Mouse (Mus musculus) forebrain, embryonic 12.5 days (tissue): ENCODE measurements at regions not wholly inside any gene's neighbourhood (a gene's known extent, or its start where the extent isn't known, plus 50 kb on each side); places are given as distances from the start of the nearest gene placed in this dataset.

Source experiments
- ATAC-seq: fragments of 200-750 bp; cut with Nextera tagmentation; 2 replicates; pipeline ENCODE4 v1.8.0; 2017; ENCODE audit warnings: moderate TSS enrichment; ENCODE audit not compliant: low FRiP score
- H3K27ac ChIP-seq: fragments of 300-500 bp; sonication (generic); 2 replicates; pipeline ENCODE4 v1.5.1; 2016; ENCODE audit warnings: mild to moderate bottlenecking
- H3K27me3 ChIP-seq: fragments of 300-500 bp; sonication (generic); 2 replicates; pipeline ENCODE4 v1.6.1; 2016; ENCODE audit warnings: mild to moderate bottlenecking
- H3K36me3 ChIP-seq: fragments of 300-500 bp; sonication (generic); replicated peaks from 2 replicates; pipeline ENCODE4 v1.6.1; 2016; ENCODE audit warnings: mild to moderate bottlenecking
- H3K4me1 ChIP-seq: fragments of 300-500 bp; sonication (generic); 2 replicates; pipeline ENCODE4 v1.6.1; 2016
- H3K4me2 ChIP-seq: fragments of 300-500 bp; sonication (generic); 2 replicates; pipeline ENCODE4 v1.6.1; 2016; ENCODE audit warnings: mild to moderate bottlenecking, moderate library complexity
- H3K4me3 ChIP-seq: fragments of 300-500 bp; sonication (generic); replicated peaks from 2 replicates; pipeline ENCODE4 v1.5.1; 2016; ENCODE audit warnings: mild to moderate bottlenecking
- H3K9ac ChIP-seq: fragments of 300-500 bp; sonication (generic); 2 replicates; pipeline ENCODE4 v1.6.1; 2016; ENCODE audit warnings: mild to moderate bottlenecking
- H3K9me3 ChIP-seq: fragments of 300-500 bp; sonication (generic); 2 replicates; pipeline ENCODE4 v1.6.1; 2016
- WGBS: fragments of 180-500 bp; shearing (Covaris S2); methylation state at CpG from one replicate; pipeline ENCODE4 v1.1.7; 2016; 5-methylcytosine and 5-hydroxymethylcytosine counted together

DNA sequence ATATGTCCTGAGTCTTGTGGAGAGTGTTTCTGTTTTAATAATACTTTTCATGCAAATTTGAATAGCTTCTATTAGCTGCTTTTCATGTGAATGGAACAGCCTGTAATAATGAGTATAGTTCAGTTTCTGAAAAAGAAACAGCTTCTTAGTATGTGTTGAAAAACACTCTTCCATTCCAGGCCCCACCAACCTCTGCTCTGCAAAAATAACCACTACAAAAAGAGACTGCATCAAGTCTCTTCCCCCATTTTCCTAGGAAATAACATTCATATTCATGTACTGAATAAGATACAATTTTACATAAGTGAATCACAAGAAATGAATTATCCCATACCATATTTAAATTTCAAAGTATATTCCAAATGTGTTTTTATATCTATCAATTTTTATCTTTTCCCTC is 234.0 kb upstream of the Smlr1 start:
- ATAC-seq, result no peak
- Histone ChIP-seq H3K4me1 (peaks cover 2% of the 10 kb centered on the region; the same call in 1 of the 2 replicates), H3K9ac (no peak overlapping the region), H3K27ac (no peak overlapping the region), H3K4me2 (no peak overlapping the region), H3K27me3 (no peaks in the 10 kb centered on the region), H3K36me3 (no peaks in the 10 kb centered on the region), H3K9me3 (no peaks in the 10 kb centered on the region), H3K4me3 (no peak overlapping the region)

DNA sequence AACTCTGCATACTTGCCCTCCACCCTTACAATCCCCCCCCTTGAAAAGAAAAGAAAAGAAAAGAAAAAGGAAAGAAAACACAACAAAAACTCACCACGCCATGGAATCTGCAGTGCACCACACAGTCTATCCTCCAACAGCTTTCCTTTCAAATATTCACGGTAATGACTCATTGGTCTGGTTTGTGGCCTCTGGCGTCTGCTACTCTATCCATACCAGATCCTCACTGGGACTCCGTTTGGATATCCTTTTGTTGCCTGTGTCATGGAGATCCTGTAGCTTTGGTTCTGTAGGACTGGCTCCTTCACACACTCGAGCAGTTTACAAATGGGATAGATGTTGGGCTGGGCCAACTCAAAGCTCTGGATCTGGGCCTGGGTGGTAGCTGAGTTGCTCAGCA is 232.4 kb upstream of the Smlr1 start:
- no peak overlapping the region for H3K4me2 ChIP-seq
- no peak overlapping the region for H3K27ac ChIP-seq
- H3K9me3 ChIP-seq, result no peaks in the 10 kb centered on the region
- ATAC-seq, result no peak
- H3K36me3 ChIP-seq, result no peaks in the 10 kb centered on the region
- H3K27me3 ChIP-seq, result no peaks in the 10 kb centered on the region
- 81% methylated on average over 5 of the region's 5 CpGs for WGBS
- H3K9ac ChIP-seq, result no peak overlapping the region
- H3K4me1 ChIP-seq, result peaks cover 2% of the 10 kb centered on the region; the same call in 1 of the 2 replicates
- H3K4me3 ChIP-seq, result no peak overlapping the region

DNA sequence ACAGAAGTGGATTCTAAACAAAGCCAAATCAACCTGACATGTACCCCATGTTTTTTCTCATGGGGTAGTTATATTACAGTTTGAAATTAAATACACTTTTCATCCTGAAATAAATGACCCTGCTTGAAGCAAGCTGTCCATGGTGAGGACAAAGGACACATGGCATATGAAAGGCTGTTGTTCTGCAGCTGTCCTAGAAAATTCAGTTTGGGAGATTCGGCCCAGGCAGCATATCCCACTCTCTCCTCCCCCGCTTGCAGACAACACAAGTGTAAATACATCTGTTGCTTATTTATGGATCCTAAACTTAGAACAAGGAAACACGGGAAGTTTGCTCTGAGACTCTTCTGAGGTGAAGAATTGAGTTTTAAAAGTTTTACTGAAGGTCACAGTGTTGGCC is 218.2 kb upstream of the Smlr1 start:
- H3K4me2 ChIP-seq, result no peak overlapping the region
- H3K4me3 ChIP-seq, result no peak overlapping the region
- H3K36me3 ChIP-seq, result no peaks in the 10 kb centered on the region
- H3K27me3 ChIP-seq, result no peaks in the 10 kb centered on the region
- WGBS, result 73% methylated on average over 3 of the region's 3 CpGs
- no peaks in the 10 kb centered on the region for H3K4me1 ChIP-seq
- ATAC-seq, result no peak
- no peak overlapping the region for H3K9ac ChIP-seq
- H3K9me3 ChIP-seq, result no peaks in the 10 kb centered on the region
- H3K27ac ChIP-seq, result no peak overlapping the region

DNA sequence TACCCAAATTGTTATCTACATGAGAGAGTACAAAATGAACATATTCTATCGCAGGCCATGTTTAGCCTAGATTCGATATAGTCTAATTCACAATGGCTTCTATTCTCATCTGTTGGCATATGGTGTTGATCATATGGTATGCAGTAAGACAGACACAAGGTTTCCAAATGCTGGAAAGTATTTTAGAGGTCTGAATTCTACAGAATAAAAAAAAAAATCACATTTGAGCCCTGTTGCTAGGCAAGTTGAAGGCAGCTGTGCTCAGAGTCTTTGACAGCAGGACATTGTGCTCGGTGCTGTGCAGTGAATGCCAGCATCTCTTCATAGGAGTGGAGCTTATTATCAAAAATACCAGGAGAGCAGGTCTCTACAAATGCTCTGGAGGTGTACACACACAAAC is 206.6 kb upstream of the Smlr1 start:
- Histone ChIP-seq H3K36me3 (no peaks in the 10 kb centered on the region), H3K9me3 (no peaks in the 10 kb centered on the region), H3K4me1 (peaks cover 5% of the 10 kb centered on the region), H3K4me2 (no peak overlapping the region), H3K27ac (no peak overlapping the region), H3K27me3 (no peaks in the 10 kb centered on the region), H3K4me3 (no peak overlapping the region), H3K9ac (no peak overlapping the region)
- ATAC-seq, result no peak
- 75% methylated on average over 3 of the region's 3 CpGs for WGBS

DNA sequence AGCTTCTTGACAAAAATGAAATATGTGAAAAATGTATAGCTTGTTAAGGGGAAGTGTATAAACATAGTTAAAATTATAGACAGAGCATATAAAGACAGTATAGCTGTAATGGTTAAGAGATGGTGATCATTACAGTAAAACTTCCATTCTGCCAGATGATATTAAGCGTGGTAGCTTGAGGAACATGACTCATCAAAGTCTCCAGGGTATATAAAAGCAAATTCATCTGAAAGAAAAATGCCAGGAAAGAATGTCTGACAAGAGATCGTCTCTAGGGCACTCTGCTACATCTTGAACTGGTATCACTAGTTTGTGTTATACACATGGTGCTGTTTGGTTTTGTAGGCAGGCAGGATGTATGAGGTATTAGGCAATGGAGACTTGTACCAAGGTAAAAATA is 204.9 kb upstream of the Smlr1 start:
- peaks cover 5% of the 10 kb centered on the region for H3K4me1 ChIP-seq
- no peak overlapping the region for H3K9ac ChIP-seq
- H3K4me3 ChIP-seq, result no peak overlapping the region
- no peak overlapping the region for H3K4me2 ChIP-seq
- H3K9me3 ChIP-seq, result no peaks in the 10 kb centered on the region
- 89% methylated on average over 2 of the region's 2 CpGs for WGBS
- ATAC-seq, result no peak
- H3K27ac ChIP-seq, result no peak overlapping the region
- H3K27me3 ChIP-seq, result no peaks in the 10 kb centered on the region
- no peaks in the 10 kb centered on the region for H3K36me3 ChIP-seq

DNA sequence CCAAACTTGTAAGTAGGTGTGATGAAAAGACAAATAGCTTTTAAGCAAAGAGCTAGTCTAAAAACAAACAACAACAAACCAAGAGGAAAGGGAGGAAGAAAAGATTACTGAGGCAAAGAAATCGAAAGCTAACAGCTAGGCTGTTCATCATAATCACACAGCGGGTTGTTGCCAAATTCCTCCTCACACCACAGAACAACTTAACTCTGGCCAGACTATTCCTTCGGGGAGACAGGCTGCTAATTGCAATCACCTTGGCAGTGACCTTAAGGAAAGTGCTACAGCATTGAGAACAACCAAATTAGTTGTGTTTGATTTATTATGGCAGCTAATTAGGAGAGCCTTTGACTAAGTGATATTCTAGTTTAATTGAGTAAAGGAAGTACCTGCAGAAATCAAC is 194.4 kb upstream of the Smlr1 start:
- H3K4me1 ChIP-seq, result no peaks in the 10 kb centered on the region; the same call in 1 of the 2 replicates
- 58% methylated on average over 3 of the region's 3 CpGs for WGBS
- no peak overlapping the region for H3K27ac ChIP-seq
- H3K9me3 ChIP-seq, result no peaks in the 10 kb centered on the region
- ATAC-seq, result peak; percentile 55; the same call in 1 of the 2 replicates
- no peaks in the 10 kb centered on the region for H3K36me3 ChIP-seq
- no peaks in the 10 kb centered on the region for H3K27me3 ChIP-seq
- H3K9ac ChIP-seq, result no peak overlapping the region
- no peak overlapping the region for H3K4me2 ChIP-seq
- H3K4me3 ChIP-seq, result no peak overlapping the region

DNA sequence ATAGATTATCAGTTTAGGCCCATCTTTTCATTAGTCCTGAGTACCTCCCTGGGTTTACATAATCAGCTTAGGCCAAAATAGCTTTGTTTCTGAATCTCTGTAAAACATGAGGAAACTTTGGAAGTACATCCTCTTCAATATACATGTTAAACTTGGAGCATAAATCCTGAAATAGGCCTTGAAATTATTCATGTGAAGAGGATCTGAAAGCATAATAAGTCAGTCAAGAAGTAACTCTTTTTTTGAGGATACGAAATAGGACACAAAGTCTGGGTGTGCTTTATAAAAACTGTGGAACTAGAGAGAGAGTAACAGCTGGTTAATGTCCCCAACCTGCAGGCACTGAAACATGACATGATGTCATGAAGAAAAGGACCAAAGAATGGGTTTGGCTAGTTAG is 187.9 kb upstream of the Smlr1 start:
- no peak overlapping the region for H3K4me3 ChIP-seq
- no peaks in the 10 kb centered on the region for H3K36me3 ChIP-seq
- no peak overlapping the region for H3K27ac ChIP-seq
- no peak for ATAC-seq
- no peak overlapping the region for H3K9ac ChIP-seq
- H3K9me3 ChIP-seq, result no peaks in the 10 kb centered on the region
- no peaks in the 10 kb centered on the region for H3K27me3 ChIP-seq
- H3K4me2 ChIP-seq, result no peak overlapping the region
- H3K4me1 ChIP-seq, result no peaks in the 10 kb centered on the region
- 95% methylated on average over 1 of the region's 1 CpGs for WGBS

DNA sequence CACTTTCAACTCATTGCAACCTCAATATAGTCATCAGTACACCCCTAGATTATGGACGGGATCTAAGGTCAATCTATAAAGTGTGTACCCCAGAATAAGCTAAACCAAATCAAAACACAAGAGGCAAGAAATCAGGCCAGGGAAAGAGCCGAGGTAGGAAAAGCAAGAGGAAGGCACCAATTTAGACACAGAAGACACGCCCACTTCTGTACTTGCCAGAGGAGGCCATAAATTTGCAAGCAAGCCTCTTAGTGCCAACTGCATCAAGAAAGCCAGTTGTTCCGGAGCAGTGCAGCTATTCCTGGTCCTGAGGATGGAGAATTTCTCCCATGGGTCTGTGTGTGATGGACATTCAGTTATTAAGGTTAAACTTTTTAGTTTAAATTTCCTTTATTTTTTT is 179.7 kb upstream of the Smlr1 start:
- Histone ChIP-seq H3K4me2 (no peak overlapping the region), H3K27ac (no peak overlapping the region), H3K9me3 (no peaks in the 10 kb centered on the region), H3K4me3 (no peak overlapping the region), H3K36me3 (no peaks in the 10 kb centered on the region), H3K27me3 (no peaks in the 10 kb centered on the region), H3K4me1 (0 out of 2 replicates have a peak, but pooled peaks cover 3% of the 10 kb centered on the region), H3K9ac (no peak overlapping the region)
- no peak for ATAC-seq
- 74% methylated on average over 4 of the region's 4 CpGs for WGBS

DNA sequence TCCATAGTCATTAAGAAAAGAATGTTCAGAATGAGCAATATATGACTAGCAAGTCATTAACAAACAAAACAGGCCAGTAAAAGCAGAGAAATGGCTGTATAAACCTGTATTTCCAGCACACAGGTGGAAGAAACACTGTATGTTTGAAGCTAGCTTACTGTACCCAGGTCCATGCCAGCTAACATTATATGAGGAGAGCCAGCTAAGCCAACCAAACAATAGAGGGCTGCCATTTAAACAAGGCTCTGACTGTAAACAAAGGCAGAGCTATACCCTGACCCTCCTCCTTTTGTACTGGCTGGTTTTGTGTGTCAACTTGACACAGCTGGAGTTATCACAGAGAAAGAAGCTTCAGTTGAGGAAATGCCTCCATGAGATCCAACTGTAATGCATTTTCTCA is 178.6 kb upstream of the Smlr1 start:
- no peak overlapping the region for H3K4me2 ChIP-seq
- no peak overlapping the region for H3K4me3 ChIP-seq
- no peak overlapping the region for H3K27ac ChIP-seq
- ATAC-seq, result no peak
- 0 out of 2 replicates have a peak, but pooled peaks cover 3% of the 10 kb centered on the region for H3K4me1 ChIP-seq
- H3K27me3 ChIP-seq, result no peaks in the 10 kb centered on the region
- no peaks in the 10 kb centered on the region for H3K36me3 ChIP-seq
- H3K9me3 ChIP-seq, result no peaks in the 10 kb centered on the region
- no peak overlapping the region for H3K9ac ChIP-seq

DNA sequence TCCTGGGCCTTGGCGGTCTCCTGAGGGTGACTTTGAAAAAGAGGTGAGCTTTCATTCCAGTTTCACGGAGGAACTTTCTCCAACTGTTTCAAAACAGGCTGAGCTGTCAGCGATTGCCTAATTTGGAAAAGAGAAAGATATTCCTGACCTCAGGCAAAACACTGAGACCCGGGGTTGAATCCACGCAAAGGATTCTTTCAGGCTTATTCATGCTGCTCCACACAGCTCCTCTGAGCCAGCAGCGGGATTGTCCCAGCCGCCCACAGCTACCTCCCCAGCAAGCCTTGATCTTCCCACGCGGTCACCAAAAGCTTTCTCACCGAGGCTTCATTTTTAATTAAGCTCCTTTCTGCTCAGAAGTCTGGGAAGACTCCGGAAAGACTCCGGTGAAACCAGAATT is 178.0 kb upstream of the Smlr1 start:
- ATAC-seq, result no peak
- Histone ChIP-seq H3K9me3 (no peaks in the 10 kb centered on the region), H3K4me1 (0 out of 2 replicates have a peak, but pooled peaks cover 3% of the 10 kb centered on the region), H3K27me3 (no peaks in the 10 kb centered on the region), H3K9ac (no peak overlapping the region), H3K36me3 (no peaks in the 10 kb centered on the region), H3K27ac (no peak overlapping the region), H3K4me3 (no peak overlapping the region), H3K4me2 (no peak overlapping the region)
- 66% methylated on average over 12 of the region's 12 CpGs for WGBS

DNA sequence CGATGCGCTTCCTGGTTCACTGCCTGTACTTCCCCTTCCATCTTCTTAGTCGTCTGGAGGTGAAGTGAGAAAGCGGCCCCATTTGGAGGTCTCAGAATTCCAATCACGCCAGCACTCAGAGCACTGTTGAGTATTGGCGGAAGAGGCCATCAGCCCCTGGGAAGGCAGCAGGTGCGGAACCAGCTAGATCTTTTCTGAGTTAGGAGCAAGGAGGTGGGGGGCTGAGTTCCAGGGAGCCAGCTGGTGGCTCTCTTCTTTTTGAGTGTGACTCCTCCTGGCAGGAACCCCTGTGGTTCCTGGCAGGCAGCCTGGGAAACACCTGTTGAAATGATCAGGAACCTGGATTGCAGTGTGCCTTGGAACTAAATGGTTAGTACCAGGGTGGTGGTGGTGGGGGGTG is 171.9 kb upstream of the Smlr1 start:
- WGBS, result 57% methylated on average over 7 of the region's 7 CpGs
- no peaks in the 10 kb centered on the region for H3K27me3 ChIP-seq
- H3K4me1 ChIP-seq, result no peaks in the 10 kb centered on the region
- no peak overlapping the region for H3K4me3 ChIP-seq
- H3K9ac ChIP-seq, result no peak overlapping the region
- ATAC-seq, result no peak
- no peak overlapping the region for H3K4me2 ChIP-seq
- H3K27ac ChIP-seq, result no peak overlapping the region
- no peaks in the 10 kb centered on the region for H3K9me3 ChIP-seq
- no peaks in the 10 kb centered on the region for H3K36me3 ChIP-seq

DNA sequence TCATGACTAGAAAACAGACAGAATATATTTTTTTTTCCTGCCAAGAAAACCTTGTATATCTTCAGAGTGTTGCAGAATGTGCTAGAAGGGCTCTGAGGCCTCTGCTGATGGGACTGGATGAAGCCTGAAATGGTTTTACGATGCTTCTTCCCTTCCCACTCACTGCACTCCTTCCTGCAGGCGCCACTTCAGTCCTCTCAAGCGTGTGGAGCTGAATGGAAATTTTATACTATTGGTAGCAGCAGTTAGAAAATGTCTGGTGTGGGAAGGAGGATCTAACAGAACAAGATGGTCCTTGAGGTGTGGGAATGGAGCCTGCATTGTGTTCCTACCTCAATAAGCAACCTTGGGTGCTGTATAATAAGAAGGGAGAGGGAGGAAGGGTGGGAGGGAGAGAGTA is 166.1 kb upstream of the Smlr1 start:
- 91% methylated on average over 3 of the region's 3 CpGs for WGBS
- Histone ChIP-seq H3K9me3 (no peaks in the 10 kb centered on the region), H3K4me1 (no peaks in the 10 kb centered on the region), H3K36me3 (no peaks in the 10 kb centered on the region), H3K27me3 (no peaks in the 10 kb centered on the region), H3K27ac (no peak overlapping the region), H3K4me3 (no peak overlapping the region), H3K9ac (no peak overlapping the region), H3K4me2 (no peak overlapping the region)
- no peak for ATAC-seq

DNA sequence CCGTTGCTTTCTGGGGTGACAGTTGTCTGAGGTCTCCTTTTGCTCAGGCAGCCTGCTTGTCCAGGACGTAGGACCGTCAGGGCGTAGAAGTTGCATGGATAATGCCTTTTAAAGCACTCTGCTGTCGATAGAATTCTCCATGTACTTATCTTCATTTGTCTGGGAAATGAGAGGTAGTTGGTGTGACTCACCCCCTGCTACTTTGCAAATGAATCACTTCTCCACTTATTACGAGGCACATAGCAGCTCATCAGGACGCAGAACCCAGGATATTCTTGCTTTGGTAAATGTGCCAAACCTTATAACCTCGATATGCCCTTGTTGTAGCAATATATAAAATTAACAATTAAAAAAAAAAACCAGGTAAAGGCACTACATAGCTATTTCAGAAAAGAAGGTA is 159.7 kb upstream of the Smlr1 start:
- Histone ChIP-seq H3K36me3 (no peaks in the 10 kb centered on the region), H3K9ac (no peak overlapping the region), H3K4me1 (no peaks in the 10 kb centered on the region), H3K4me3 (no peak overlapping the region), H3K9me3 (no peaks in the 10 kb centered on the region), H3K4me2 (no peak overlapping the region), H3K27me3 (no peaks in the 10 kb centered on the region), H3K27ac (no peak overlapping the region)
- ATAC-seq, result no peak
- 77% methylated on average over 8 of the region's 8 CpGs for WGBS

DNA sequence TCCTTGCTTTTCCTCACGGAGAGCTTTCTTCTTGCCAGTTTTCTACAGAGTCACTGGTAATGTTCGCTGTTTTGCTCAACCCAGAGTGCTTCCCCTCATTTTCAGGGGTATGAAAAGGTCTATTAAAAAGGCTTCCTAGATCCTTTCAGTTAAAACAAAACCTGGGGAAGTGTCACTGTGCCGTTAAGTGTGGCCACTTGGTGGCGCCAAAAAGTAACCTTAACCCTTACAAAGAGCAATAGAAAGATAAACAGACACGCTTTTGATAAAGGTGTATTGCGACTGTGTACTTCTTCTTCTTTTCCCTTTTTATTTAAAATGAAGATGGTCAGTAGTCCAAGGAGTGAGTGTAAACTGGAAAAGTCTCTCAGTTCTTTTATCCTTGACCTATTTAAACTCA is 145.2 kb upstream of the Smlr1 start:
- Histone ChIP-seq H3K4me3 (no peak overlapping the region), H3K27ac (no peak overlapping the region), H3K4me2 (no peak overlapping the region), H3K27me3 (no peaks in the 10 kb centered on the region), H3K36me3 (no peaks in the 10 kb centered on the region), H3K9me3 (no peaks in the 10 kb centered on the region), H3K9ac (no peak overlapping the region), H3K4me1 (peaks cover 6% of the 10 kb centered on the region; the same call in 1 of the 2 replicates)
- peak; percentile 58; the same call in 1 of the 2 replicates for ATAC-seq
- 17% methylated on average over 6 of the region's 6 CpGs for WGBS
